Mouse (Mus musculus) erythroblast, embryonic 14.5 days (primary cell): ENCODE measurements at regions not wholly inside any gene's neighbourhood (a gene's known extent, or its start where the extent isn't known, plus 50 kb on each side); places are given as distances from the start of the nearest gene placed in this dataset.

Experiments used
- H3K27me3 ChIP-seq: 2 replicates; pipeline ENCODE4 v1.6.1; 2012; ENCODE audit warnings: inconsistent platforms; ENCODE audit not compliant: control insufficient read depth
- H3K36me3 ChIP-seq: 2 replicates; pipeline ENCODE4 v1.6.1; 2012; ENCODE audit warnings: mild to moderate bottlenecking, inconsistent platforms; ENCODE audit not compliant: control insufficient read depth
- H3K4me1 ChIP-seq: 2 replicates; pipeline ENCODE4 v1.6.1; 2012; ENCODE audit warnings: inconsistent platforms; ENCODE audit not compliant: control insufficient read depth
- H3K4me3 ChIP-seq: replicated peaks from 2 replicates; pipeline ENCODE3; 2012; ENCODE audit warnings: moderate library complexity, mild to moderate bottlenecking, inconsistent platforms
- H3K9me3 ChIP-seq: 2 replicates; pipeline ENCODE4 v1.6.1; 2012; ENCODE audit warnings: low read length, inconsistent platforms, mixed read lengths; ENCODE audit not compliant: control insufficient read depth
- GATA1 ChIP-seq: IDR thresholded peaks from 2 replicates; pipeline ENCODE4 v1.6.1; 2012; ENCODE audit warnings: low read length, inconsistent platforms, mixed read lengths
- TAL1 ChIP-seq: IDR thresholded peaks from 3 replicates; pipeline ENCODE4 v1.6.1; 2012; ENCODE audit warnings: low read length, inconsistent platforms, mixed read lengths

- Histone ChIP-seq H3K4me3 (no peak overlapping the region), H3K36me3 (no peaks in the 10 kb centered on the region), H3K9me3 (peaks cover 7% of the 10 kb centered on the region; the same call in 1 of the 2 replicates), H3K27me3 (no peaks in the 10 kb centered on the region), H3K4me1 (no peaks in the 10 kb centered on the region)
- TF ChIP-seq GATA1 = no peak
- no peak for TF ChIP-seq TAL1
These were observed 257.1 kb downstream of the Lmo4 start for GRCm38 (mm10) chr3:143947938-143948267.

GRCm38 (mm10) chr3:143947079-143947937, 257.7 kb downstream of the Lmo4 start:
- TF ChIP-seq GATA1 (no peak), TAL1 (no peak)
- H3K36me3 ChIP-seq = no peaks in the 10 kb centered on the region

GRCm38 (mm10) chr3:143939068-143939709, 265.8 kb downstream of the Lmo4 start:
- no peak overlapping the region for H3K4me3 ChIP-seq
- no peaks in the 10 kb centered on the region for H3K36me3 ChIP-seq
- no peaks in the 10 kb centered on the region for H3K9me3 ChIP-seq
- no peak for TF ChIP-seq GATA1
- TF ChIP-seq TAL1 = no peak
- H3K4me1 ChIP-seq = no peaks in the 10 kb centered on the region
- no peaks in the 10 kb centered on the region for H3K27me3 ChIP-seq

More at GRCm38 (mm10) chr3:143947079-143947937, 257.7 kb downstream of the Lmo4 start:
- H3K27me3 ChIP-seq = no peaks in the 10 kb centered on the region
- peaks cover 7% of the 10 kb centered on the region; the same call in 1 of the 2 replicates for H3K9me3 ChIP-seq
- no peaks in the 10 kb centered on the region for H3K4me1 ChIP-seq
- no peak overlapping the region for H3K4me3 ChIP-seq

- H3K4me3 ChIP-seq = no peak overlapping the region
- no peaks in the 10 kb centered on the region for H3K27me3 ChIP-seq
- no peaks in the 10 kb centered on the region; the same call in 1 of the 2 replicates for H3K9me3 ChIP-seq
- TF ChIP-seq TAL1 (no peak), GATA1 (no peak)
- no peaks in the 10 kb centered on the region for H3K4me1 ChIP-seq
- H3K36me3 ChIP-seq = no peaks in the 10 kb centered on the region
These were observed 279.7 kb downstream of the Lmo4 start for GRCm38 (mm10) chr3:143925322-143925721.

- Histone ChIP-seq H3K36me3 (no peaks in the 10 kb centered on the region), H3K4me3 (no peak overlapping the region), H3K4me1 (no peaks in the 10 kb centered on the region), H3K27me3 (no peaks in the 10 kb centered on the region), H3K9me3 (no peaks in the 10 kb centered on the region; the same call in 1 of the 2 replicates)
- no peak for TF ChIP-seq TAL1
- TF ChIP-seq GATA1 = no peak
These were observed 285.3 kb downstream of the Lmo4 start for GRCm38 (mm10) chr3:143919744-143920143.

GRCm38 (mm10) chr3:143914341-143915217, 290.4 kb downstream of the Lmo4 start:
- Histone ChIP-seq H3K4me3 (no peak overlapping the region), H3K4me1 (no peaks in the 10 kb centered on the region), H3K27me3 (no peaks in the 10 kb centered on the region), H3K9me3 (no peaks in the 10 kb centered on the region), H3K36me3 (no peaks in the 10 kb centered on the region)
- TF ChIP-seq TAL1 (no peak), GATA1 (no peak)

- Histone ChIP-seq H3K9me3 (no peaks in the 10 kb centered on the region), H3K36me3 (no peaks in the 10 kb centered on the region), H3K4me1 (no peaks in the 10 kb centered on the region), H3K4me3 (no peak overlapping the region), H3K27me3 (no peaks in the 10 kb centered on the region)
- TF ChIP-seq GATA1 = no peak
- no peak for TF ChIP-seq TAL1
These were observed 291.9 kb downstream of the Lmo4 start for GRCm38 (mm10) chr3:143913044-143913574.

- Histone ChIP-seq H3K9me3 (no peaks in the 10 kb centered on the region), H3K4me1 (no peaks in the 10 kb centered on the region), H3K4me3 (no peak overlapping the region), H3K27me3 (no peaks in the 10 kb centered on the region), H3K36me3 (no peaks in the 10 kb centered on the region)
- no peak for TF ChIP-seq GATA1
- TF ChIP-seq TAL1 = no peak
These were observed 292.6 kb downstream of the Lmo4 start for GRCm38 (mm10) chr3:143912433-143912832.
